Mouse (Mus musculus) left cerebral cortex, adult 9 months (tissue): ENCODE measurements at regions not wholly inside any gene's neighbourhood (a gene's known extent, or its start where the extent isn't known, plus 50 kb on each side); places are given as distances from the start of the nearest gene placed in this dataset.
A peak's percentile ranks its signal among the peaks of the same experiment; 100 is the strongest.

Source experiments
- DNase-seq, 2 experiments: peaks; one replicate each; pipeline ENCODE4 v3.0.0; 2022; ENCODE audit warnings: low spot score in 2 of 2

DNA sequence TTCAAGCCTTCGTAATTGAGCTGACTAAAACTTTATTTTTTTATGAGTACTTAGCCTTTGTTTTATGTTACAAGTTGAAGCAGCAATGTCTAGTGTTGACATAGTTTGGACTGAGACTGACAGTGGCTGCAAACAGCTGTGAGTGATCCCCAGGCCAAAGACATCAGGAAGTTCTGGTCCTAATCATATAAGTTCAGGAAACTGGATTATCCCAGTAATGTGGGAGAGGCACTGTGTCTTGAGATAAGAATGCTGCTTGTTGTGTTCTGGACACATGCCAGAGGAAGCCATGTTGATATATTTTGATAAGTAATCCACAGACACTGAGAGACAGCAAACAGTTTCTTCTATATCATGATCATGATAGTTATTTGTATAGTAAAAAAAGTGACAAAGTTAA lies 153.4 kb downstream of the Lrriq3 start:
- no peak for DNase-seq

DNA sequence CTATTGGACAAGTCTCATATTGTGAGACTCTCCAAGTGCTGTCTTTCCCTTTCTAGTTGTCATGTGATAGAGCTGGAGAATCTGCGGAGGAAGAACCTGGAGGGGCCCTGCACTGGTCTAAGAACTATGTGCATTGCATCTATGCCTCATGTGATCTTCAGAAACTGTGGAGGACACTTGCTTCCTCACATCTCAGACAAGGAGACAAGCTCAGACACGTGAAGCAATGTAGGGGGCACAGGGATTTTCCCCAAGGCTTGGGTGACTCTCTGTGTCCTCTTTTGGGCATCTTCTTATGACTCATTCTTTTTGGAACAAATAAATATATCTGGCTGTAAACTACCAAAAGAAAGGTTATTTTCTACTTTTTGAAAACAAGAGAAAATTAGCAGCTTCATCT lies 153.9 kb downstream of the Lrriq3 start:
- DNase-seq: no peak

DNA sequence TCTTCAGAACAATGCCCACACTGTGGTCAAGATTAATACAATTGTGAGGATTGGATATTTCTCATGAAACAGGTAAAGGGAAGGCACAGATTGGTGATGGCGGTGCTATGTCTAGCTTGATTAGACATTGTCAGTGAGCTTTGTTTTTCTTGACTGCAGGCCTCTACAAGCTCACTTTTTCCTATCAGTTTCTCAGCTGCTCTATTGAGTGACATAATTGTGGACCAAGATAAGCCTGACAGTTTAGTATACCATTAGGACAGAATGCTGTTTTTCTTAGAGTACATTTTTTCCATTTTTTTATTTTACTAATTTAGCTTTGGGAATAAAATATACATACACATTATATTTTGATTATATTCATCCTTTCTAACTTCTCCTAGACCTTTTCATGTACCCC lies 154.7 kb downstream of the Lrriq3 start:
- DNase-seq: no peak

DNA sequence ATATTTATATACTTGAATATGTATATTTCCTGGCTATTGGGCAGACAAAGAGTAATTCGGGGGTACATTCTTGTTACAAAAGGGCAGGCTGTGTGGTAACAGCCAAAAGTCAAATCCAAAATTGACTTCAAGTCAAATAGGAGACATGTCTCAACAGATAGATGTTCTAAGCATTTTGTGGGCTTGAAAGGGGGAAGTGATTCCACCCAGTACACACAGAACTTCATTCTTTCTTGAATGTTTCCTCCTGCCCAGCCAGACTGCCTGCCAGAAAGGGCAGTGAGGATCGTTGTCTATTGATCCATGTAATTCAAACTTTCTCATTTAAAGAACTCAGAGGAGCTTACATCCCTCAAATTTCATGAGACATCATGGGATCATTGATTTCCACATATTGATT lies 157.7 kb downstream of the Lrriq3 start:
- DNase-seq: no peak

DNA sequence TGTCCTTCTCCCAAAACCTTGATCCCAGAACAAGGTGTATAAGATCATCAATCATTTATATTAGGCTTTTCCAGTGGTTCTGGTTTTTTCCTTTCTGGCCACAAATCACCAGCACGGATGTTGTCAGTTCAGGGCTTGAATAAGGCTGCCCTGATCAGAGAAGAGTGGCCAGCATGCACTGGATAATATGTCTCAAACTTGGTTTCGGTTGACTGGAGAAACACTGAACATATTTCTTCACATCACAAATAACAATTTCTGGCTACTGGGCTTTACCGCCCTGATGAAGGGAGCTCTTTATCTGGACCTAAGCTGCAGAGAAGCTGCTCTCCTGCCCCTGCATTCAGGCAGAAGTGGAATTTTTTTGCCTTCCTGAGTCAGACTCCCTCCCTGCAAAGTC lies 205.0 kb downstream of the Lrriq3 start:
- no peak for DNase-seq

- DNase-seq: no peak
Measured at GRCm38 (mm10) chr3:155298724-155299123, 205.5 kb downstream of the Lrriq3 start.

DNA sequence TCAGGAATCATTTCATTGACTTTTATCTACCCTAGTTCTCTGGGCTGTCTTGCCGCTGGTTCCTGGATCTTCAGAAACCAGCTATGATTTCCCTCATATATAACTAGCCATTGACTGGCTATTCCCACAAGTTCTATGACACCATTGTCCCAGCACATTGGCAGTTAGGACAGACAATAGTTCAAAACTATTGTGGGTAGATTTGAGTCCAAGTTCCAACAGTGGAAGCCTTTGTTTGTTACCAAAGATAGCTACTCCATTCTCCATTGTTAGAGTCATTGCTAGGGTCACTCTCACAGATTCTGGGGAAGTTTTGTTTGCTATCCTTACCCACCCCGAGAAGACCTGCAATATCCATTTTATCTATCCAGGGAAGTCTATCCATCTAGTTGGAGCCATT lies 229.1 kb downstream of the Lrriq3 start:
- DNase-seq: no peak

- DNase-seq: no peak
Measured at GRCm38 (mm10) chr3:155329701-155330100, 236.5 kb downstream of the Lrriq3 start.

- DNase-seq: no peak
Measured at GRCm38 (mm10) chr3:155349185-155349584, 256.0 kb downstream of the Lrriq3 start.

DNA sequence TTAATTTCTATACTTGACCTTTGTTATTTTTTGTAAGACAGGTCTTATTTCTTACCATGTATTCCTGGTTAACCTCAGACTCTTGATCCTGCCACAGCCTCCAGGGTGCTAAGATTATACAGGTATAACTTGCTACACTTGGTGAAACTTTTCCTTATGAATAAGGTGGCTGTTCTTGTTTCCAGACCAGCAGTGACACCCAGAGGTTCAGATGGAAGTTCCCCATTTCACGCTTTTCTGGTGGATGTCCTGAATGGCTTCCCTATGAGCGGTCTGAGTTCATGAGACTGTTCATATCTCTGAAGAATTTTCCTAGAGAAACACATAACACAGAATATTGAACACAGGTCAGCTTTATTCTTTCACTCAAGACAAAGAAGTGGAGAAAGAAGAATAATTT lies 258.4 kb downstream of the Lrriq3 start:
- no peak for DNase-seq

DNA sequence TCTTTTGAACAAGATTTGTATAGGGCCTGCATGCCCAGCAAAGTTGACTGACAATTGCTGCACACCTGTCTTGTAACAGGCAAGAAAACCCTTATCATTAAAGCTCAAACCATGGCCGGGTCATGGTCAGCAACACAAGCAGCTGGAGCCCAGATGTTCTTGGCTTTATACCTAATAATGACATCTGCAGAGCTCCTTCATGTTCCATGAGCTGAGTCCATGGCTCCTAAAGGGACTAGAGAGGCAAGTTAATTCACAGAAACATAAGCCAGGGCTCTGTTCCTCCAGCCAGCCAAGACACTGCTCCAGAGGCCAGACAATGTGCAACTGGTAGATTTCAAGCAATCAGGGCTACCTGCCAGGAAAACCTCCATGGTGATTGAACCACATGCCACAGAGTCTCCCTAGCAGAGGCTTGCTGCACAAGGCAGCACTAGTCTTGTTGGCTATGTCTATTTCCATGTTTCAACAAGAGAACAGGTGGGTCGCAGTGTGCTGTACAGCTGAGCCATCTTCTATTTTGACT lies 259.1 kb downstream of the Lrriq3 start:
- no peak for DNase-seq

- DNase-seq: peak; percentile 15 to 57
Measured at GRCm38 (mm10) chr3:155360399-155360798, 267.2 kb downstream of the Lrriq3 start.

DNA sequence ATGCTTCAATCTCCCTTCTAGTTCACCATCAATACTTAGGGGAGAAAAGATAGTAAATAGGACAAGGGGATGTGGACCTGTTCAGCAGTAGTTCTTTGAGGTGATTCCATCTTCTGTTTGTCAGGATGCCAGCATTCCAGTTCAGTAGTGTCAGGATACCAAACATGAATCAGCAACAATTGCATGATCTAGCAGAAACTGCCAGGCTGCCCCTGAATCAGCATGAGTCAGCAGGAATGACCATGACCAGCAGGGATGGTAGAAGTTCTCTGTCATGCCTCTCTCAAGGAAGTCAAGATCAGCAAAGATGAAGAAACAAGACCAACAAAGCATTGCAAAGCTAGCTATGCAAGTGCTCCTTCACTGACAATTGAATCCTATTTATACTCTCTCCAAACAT lies 277.5 kb downstream of the Lrriq3 start:
- DNase-seq: no peak

- DNase-seq: no peak
Measured at GRCm38 (mm10) chr3:155373591-155373990, 280.4 kb downstream of the Lrriq3 start.

DNA sequence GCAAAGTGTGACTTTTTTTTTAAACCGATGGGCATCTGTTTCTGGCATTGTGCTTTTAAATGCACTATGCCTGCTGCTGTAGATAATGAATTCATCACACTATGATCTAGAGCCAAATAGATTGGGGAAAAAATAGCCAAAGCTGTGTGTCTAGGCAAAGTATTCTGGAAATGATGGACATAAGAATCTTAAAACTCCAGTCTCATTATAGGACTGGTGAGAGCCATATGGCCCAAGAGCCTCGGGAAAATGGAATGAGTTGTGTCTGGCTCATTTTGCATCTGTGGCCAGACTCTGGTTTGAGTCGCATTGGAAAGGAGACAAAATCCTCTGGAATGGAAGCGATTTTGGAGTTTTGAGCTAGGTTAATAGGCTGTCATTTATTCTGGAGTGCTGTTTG lies 288.7 kb downstream of the Lrriq3 start:
- DNase-seq: peak; percentile 18 to 40

DNA sequence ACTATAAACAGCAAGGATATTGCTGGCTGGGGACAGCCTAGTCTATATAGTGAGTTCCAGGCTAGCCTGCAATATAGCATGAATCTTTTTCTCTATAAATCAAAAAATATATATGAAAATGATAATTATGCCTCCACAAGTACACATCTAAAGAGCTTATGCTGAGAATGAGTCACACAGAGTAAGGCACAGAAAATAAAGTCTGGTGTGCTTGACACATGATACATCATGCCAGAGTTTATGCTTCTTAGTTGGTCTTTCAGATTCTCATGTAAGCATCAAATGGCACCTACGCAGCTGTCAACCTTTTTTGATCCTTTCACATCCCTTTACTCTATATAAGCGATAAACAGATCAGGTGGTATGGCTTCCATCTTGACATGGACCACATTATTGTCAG lies 289.6 kb downstream of the Lrriq3 start:
- DNase-seq: peak in 1 of 2 experiments; percentile 3

- no peak for DNase-seq
Measured at GRCm38 (mm10) chr3:155390666-155391065, 297.4 kb downstream of the Lrriq3 start.

- no peak for DNase-seq
Measured at GRCm38 (mm10) chr3:155396134-155396533, 302.9 kb downstream of the Lrriq3 start.

DNA sequence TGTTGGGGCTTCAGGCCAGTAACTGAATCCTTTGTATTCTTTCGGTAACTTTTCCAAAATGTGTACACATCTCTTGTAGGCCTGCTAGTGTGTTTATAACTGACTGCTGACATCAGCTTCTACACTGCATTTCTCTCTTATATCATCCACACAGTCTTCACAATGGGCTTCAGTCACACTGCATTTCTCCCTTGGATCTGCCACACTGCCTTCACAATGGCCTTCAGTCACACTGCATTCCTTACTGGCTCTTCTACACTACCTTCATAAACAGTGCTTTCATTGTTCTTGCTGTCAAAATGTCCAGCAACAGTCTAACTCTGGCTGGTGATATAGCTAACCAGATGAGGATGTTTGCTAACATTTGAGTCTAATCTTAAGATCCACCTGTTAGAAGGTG lies 308.5 kb downstream of the Lrriq3 start:
- no peak for DNase-seq

DNA sequence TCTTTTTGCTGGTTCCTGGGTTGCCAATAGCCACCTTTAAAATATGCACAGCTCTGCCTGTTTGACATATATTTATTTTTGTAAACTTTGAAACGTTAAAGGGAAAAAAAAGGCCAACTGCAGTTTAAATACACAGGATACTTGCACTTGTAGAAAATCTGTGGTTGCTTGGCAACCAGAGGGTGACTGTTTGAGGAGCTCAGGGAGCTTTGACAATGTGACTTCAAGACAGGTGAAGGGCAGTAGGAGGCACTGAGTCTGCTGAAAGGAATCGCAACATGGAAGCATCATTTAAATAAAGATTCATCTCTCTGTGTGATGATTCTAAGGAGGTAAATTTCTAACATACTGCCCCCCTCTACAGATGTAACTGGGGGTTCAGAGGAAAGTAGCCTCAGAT lies 315.7 kb downstream of the Lrriq3 start:
- DNase-seq: no peak

DNA sequence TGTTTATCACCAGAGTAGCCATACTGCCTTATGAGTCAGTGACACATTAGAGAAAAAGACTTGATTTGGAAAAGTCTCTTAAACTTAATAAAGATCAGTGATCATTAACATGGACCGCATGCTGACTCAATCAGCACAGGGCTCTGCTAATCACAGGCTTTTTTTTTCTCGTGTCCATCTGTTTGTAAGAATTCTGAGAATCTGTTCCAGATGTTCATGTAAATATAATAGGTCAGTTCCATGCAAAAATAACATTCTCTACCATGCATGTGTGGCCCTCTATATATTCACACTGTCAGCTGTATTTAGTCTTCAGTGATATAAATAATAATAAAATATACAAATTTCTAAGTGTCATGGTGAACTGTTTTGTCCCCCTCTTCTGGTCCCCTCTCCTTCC lies 316.1 kb downstream of the Lrriq3 start:
- no peak for DNase-seq

DNA sequence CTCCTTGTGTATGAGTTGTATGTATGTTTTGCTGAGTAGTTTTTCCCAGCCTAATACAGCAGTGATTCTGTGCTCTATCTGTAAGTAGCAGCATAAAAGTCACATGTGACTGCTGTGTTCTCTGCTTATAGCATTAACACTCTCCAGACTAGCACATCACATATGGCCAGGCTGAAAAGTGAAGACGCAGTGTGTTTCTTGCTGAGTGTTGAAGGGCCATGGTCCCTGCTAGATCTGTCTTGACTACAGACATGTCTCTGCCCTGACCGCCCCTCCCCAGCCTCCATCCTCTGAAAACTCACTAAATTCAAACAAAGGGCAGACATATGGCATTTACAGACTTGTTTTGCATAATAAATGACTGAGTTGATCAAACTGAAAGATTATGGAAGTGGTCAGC lies 316.6 kb downstream of the Lrriq3 start:
- DNase-seq: no peak

- DNase-seq: no peak
Measured at GRCm38 (mm10) chr3:155459701-155460481, 366.7 kb downstream of the Lrriq3 start.

GRCm38 (mm10) chr3:155462095-155462494 lies 368.9 kb downstream of the Lrriq3 start:
- no peak for DNase-seq
